Mouse (Mus musculus): ENCODE data around the gene C1d.
"Not testable (repeated sequence)": the region's sequence is repeated elsewhere in the genome, so short reads cannot be mapped to it uniquely, and the experiment has no call there.

Gene C1d

GRCm38 (mm10) chr11:17257443-17257842 is at the start of gene C1d:
TSS of gene C1d (plus strand) at chr11:17257579.
- DNase-seq (ENCODE audit: low read depth, low spot score), result peak; percentile 98

DNA sequence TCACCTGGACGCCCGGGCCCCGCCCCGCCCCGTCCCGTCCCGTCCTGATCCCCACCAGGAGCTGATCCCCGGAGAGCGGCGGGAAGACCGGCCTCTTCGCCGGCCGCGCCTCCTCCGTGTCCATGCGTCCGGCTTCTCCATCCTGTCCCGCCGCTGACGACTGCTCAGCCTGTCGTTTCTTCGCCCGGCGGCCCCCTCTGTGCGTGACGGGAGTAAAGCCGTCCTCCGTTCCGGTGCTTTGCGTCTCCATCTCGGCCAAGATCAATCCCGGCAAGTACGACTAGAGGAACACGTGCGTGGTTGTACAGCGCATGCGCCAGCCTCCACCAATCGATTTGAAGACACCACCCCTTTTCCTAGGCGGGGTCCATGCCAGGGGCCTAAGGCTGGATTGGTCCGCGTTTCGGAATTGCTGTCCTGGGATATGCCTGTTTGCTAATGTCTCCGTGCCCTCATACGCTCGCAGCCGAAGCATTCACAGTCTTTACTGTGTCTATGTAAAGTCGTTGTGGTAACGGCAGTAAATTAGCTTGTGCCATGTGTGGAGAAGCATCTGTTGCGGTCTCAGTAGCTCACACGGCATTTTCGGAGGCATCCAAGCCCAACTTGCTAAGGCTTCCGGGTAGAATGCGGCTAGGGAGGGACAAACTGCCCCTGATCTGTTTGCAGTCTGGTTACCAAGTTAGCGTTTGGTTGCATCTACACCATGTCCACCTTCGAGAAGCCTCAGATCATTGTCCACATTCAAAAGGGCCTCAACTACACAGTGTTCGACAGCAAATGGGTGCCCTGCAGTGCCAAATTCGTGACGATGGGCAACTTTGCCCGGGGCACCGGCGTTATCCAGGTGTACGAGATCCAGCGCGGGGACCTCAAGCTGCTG is 45.9 kb upstream of the C1d start, which contains the start of gene Pno1:
Pno1 (minus strand) TSS at position 311 of the 883 bp plus-strand sequence.
- peak; percentile 99 for DNase-seq (ENCODE audit: low read depth, low spot score)

DNA sequence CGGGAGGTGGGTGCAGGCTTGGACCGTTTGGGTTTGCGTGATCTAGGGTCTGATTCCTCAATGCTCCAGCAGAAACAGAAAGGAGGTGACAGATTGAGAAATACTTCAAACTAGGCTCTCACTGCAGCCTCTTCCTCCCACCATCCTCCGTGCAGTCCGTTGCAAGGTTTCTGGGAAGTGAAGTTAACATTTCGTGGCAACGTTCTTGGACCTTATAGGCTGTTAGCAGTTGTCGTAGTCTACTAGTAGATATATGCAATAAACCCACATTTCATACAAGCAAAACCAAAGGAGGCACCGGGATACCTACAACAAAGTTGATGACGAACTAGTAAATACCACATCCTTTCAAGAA is 45.3 kb upstream of the C1d start:
- DNase-seq (ENCODE audit: low read depth, low spot score), result no peak

GRCm38 (mm10) chr11:17212903-17213509 is 44.4 kb upstream of the C1d start:
- no peak for DNase-seq (ENCODE audit: low read depth, low spot score)

GRCm38 (mm10) chr11:17215475-17215874 is 41.9 kb upstream of the C1d start:
- no peak for DNase-seq (ENCODE audit: low read depth, low spot score)

- no peak for DNase-seq (ENCODE audit: low read depth, low spot score)
Observed at GRCm38 (mm10) chr11:17221126-17221525, 36.3 kb upstream of the C1d start.

- no peak for DNase-seq (ENCODE audit: low read depth, low spot score)
Observed at GRCm38 (mm10) chr11:17232792-17233191, 24.6 kb upstream of the C1d start.

- no peak for DNase-seq (ENCODE audit: low read depth, low spot score)
Observed at GRCm38 (mm10) chr11:17236449-17237037, 20.8 kb upstream of the C1d start.

- not testable (repeated sequence) for DNase-seq (ENCODE audit: low read depth, low spot score)
Observed at GRCm38 (mm10) chr11:17238598-17238997, 18.8 kb upstream of the C1d start.

GRCm38 (mm10) chr11:17248715-17249114 is 8.7 kb upstream of the C1d start:
- DNase-seq (ENCODE audit: low read depth, low spot score), result no peak

DNA sequence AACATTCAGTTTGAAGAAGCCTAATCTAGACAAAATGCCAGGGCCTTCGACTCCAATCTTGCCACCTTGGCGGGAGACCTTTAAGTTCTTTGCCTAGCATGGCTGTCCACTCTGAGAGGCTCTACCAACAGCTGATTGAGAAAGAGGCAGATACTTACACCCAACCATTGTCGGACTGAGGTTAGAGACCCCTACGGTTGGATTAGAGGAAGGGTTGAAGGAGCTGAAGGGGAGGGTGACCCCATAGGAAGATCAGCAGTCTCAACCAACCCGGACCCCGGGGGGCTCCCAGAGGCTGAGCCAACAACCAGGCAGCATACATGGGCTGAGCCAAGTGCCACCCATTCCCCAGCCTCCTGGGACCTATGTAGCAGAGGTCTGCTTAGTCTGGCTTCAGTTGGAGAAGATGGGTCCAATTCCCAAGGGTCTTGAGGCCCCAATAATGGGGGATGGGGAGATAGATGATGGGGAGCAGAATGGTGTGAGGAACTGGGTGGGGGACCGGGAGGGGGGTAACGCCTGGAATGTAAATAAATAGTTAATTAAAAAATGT is 490 bp upstream of the C1d start:
- peak; percentile 11 for DNase-seq (ENCODE audit: low read depth, low spot score)

DNA sequence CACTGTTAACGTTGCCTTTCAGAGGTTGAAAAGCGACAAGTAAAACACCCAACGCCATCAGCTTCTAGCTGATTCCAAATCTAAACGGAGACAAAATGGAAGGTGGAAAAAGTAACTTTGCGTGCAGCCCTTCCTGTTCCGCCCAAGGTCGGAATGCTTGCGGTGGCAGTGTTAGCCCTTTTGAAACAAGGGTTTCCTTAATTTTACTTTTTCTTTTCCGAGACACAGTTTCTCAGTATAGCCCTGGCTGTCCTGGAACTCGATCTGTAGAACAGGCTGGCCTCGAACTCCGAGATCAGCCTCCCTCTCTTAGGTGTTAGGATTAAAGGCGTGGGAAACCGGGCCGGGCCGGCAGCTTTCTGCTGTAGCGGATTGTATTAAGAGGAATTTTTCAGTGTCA is 482 bp downstream of the C1d start:
- no peak for DNase-seq (ENCODE audit: low read depth, low spot score)

DNA sequence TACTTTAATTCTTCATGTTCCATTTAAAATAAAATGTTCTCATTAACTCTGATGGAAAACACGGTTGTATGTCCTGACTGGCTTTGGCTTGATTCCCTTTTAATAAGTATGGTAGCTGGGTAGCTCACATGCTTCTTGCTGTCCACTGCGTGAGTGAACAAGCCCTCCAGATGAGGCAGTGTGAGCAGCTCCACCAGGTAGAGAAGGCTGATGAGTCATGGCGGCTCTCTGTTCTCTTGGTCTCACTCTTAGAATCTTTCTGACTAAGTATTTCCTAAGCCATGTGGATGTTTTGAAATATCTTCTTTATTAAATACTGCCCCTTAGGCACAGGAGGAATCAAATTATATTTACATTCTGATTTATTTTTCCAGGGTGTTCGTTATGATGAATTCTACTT is 9.8 kb downstream of the C1d start:
- no peak for DNase-seq (ENCODE audit: low read depth, low spot score)

DNA sequence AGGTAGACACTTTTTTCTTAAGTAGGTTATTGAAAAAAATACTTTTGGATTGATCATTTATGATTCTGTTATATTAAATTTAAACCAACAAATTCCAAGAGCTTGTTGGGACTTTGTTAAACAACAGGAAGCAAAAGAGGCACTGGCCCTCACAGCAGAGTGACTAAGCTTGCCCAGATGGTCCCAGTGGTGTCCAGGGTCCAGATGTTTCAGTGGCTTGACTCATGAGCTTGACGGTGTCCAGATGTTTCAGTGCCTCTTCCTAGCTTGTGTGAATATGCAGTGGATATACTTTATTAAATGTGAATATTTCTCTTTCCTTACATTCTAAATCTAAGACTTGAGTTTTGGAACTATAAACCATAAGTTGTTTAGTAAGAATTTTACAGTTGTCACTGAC is 11.4 kb downstream of the C1d start:
- DNase-seq (ENCODE audit: low read depth, low spot score), result no peak

GRCm38 (mm10) chr11:17279959-17280358 is 22.6 kb downstream of the C1d start:
- DNase-seq (ENCODE audit: low read depth, low spot score), result peak; percentile 53

DNA sequence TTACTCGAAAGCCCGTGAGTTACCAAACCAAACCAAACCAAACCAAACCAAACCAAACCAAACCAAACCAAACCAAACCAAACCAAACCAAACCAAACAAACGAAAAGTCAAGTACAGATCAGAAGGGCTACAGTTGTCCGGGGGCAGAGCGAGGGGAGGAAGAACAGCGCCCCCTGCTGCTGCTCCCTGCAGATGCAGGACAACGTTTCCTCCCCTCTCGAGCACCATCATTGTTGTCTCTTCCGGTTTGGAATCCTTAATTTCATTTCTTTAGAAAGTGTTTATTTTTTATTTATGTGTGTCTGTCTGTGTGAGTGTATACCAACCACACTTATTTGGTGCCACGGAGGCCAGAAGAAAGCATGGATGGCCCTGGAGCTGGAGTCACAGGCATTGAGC is 26.7 kb downstream of the C1d start:
- peak; percentile 58 for DNase-seq (ENCODE audit: low read depth, low spot score)

DNA sequence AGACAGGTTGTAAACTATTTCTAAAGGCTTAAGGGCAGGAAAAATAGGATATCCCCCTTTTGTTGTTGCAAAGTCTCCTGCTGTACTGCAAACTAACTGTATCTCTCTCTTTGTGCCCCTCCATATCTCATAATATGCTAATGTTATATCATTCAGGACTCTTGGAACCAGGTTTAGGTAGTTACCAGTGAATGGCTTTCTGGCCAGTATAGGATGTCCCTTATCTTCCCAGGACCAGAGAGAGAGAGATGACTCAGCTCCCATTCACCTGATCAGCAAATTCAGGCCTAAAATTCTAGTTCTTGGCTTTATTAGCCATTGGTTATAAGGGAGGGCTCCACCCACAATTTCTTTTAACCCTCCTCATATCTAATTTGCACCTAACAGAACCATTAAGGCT is 31.5 kb downstream of the C1d start:
- DNase-seq (ENCODE audit: low read depth, low spot score), result no peak

DNA sequence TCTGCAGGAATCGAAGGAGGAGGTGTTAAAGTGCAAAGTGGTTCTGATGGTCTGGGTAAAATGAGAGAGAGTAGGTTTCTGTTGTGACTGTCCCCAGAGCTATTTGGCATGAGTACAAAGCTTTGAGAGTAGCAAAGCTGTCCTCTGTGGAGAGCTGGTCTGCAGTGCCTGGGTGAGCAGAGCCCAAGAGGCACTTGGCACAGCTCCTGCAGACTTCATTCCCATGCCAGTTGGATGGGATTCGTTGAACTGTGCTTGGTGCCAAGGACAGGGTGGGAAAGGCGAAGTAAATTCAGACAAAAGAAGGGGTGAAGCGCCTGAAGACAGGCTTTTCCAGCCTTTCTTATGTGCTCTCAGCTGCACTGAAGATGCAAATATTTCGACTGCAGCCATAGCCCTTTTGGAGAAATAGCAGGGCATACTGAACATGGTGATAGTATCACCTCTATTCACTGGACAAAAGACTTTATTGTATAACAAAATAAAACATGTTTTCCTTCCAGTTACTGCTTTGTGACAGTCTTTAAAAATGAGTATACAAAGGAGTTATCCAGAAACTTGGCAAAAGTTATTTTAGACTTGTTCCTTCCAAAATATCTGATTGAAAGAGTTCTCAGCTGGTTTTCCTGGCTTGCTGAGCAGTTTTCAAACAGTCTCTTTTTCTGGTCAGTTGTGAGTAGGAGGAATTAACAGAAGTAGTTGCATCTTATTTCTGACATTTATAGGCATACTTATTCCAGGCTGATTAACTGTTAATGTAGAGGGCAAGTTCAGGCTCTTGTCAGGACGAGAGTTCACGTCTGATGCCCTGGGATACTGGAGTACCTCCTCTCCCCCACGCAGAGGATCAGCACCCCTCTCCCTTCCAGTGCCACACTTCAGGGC is 48.9 kb downstream of the C1d start:
- DNase-seq (ENCODE audit: low read depth, low spot score), result no peak

- no peak for DNase-seq (ENCODE audit: low read depth, low spot score)
Observed at GRCm38 (mm10) chr11:17307457-17307856, 50.1 kb downstream of the C1d start.
